Mouse (Mus musculus): Measurements from ENCODE around the gene Clca2. TPM values are rescaled to one million over a fixed set of nuclear protein-coding genes. Genes with fewer than 3 reads are reported as not detected.
A peak's percentile ranks its signal among the peaks of the same experiment; 100 is the strongest.
"Not testable (repeated sequence)": the region's sequence is repeated elsewhere in the genome, so short reads cannot be mapped to it uniquely, and the experiment has no call there.

Gene Clca2
- polyA plus RNA-seq, 1 experiment from 2014 or later: not detected

GRCm38 (mm10) chr3:145080904-145081303, 18.3 kb downstream of the Clca2 start:
- 0 out of 2 replicates have a peak, but pooled peaks cover 4% of the 10 kb centered on the region for H3K9me3 ChIP-seq
- no peak overlapping the region for H3K27ac ChIP-seq
- H3K27me3 ChIP-seq: no peaks in the 10 kb centered on the region
- H3K4me3 ChIP-seq (replicated peaks): no peak overlapping the region
- ATAC-seq: no peak
- H3K9ac ChIP-seq (replicated peaks): no peak overlapping the region
- no peaks in the 10 kb centered on the region for H3K4me1 ChIP-seq (replicated peaks)
- 84% methylated on average over 8 of the region's 8 CpGs for WGBS
- no peaks in the 10 kb centered on the region for H3K36me3 ChIP-seq
- H3K4me2 ChIP-seq (replicated peaks): no peak overlapping the region

GRCm38 (mm10) chr3:145078405-145078804, 20.8 kb downstream of the Clca2 start:
- WGBS: 95% methylated on average over 6 of the region's 6 CpGs
- ATAC-seq: no peak
- no peak overlapping the region for H3K4me2 ChIP-seq (replicated peaks)

GRCm38 (mm10) chr3:145072339-145072738, 26.9 kb downstream of the Clca2 start:
- Histone ChIP-seq H3K9me3 (no peaks in the 10 kb centered on the region), H3K27ac (no peak overlapping the region), H3K36me3 (no peaks in the 10 kb centered on the region), H3K4me2 (replicated peaks) (no peak overlapping the region), H3K4me1 (replicated peaks) (no peaks in the 10 kb centered on the region), H3K27me3 (no peaks in the 10 kb centered on the region), H3K9ac (replicated peaks) (no peak overlapping the region), H3K4me3 (replicated peaks) (no peak overlapping the region)
- no peak for ATAC-seq
- 93% methylated on average over 3 of the region's 3 CpGs for WGBS

More at GRCm38 (mm10) chr3:145078405-145078804, 20.8 kb downstream of the Clca2 start:
- H3K36me3 ChIP-seq: no peaks in the 10 kb centered on the region
- H3K9me3 ChIP-seq: no peaks in the 10 kb centered on the region
- no peak overlapping the region for H3K9ac ChIP-seq (replicated peaks)
- no peaks in the 10 kb centered on the region for H3K4me1 ChIP-seq (replicated peaks)
- no peaks in the 10 kb centered on the region for H3K27me3 ChIP-seq
- no peak overlapping the region for H3K4me3 ChIP-seq (replicated peaks)
- no peak overlapping the region for H3K27ac ChIP-seq

GRCm38 (mm10) chr3:145068964-145069363, 30.3 kb downstream of the Clca2 start:
- H3K4me3 ChIP-seq (replicated peaks): no peak overlapping the region
- H3K36me3 ChIP-seq: no peaks in the 10 kb centered on the region
- WGBS: 82% methylated on average over 4 of the region's 4 CpGs
- no peak for ATAC-seq
- H3K27ac ChIP-seq: no peak overlapping the region
- no peak overlapping the region for H3K4me2 ChIP-seq (replicated peaks)
- no peaks in the 10 kb centered on the region for H3K9me3 ChIP-seq
- no peaks in the 10 kb centered on the region for H3K4me1 ChIP-seq (replicated peaks)
- H3K9ac ChIP-seq (replicated peaks): no peak overlapping the region
- no peaks in the 10 kb centered on the region for H3K27me3 ChIP-seq

- H3K36me3 ChIP-seq; H3K27me3 ChIP-seq; H3K9me3 ChIP-seq; H3K9ac ChIP-seq (replicated peaks); ATAC-seq; H3K4me2 ChIP-seq (replicated peaks); H3K27ac ChIP-seq; H3K4me1 ChIP-seq (replicated peaks); H3K4me3 ChIP-seq (replicated peaks): not testable (repeated sequence)
- WGBS: 93% methylated on average over 3 of the region's 3 CpGs
Observed at GRCm38 (mm10) chr3:145055138-145055537, 44.1 kb downstream of the Clca2 start.

GRCm38 (mm10) chr3:145049820-145050219, 49.4 kb downstream of the Clca2 start:
- Histone ChIP-seq H3K4me3 (replicated peaks) (no peak overlapping the region), H3K9ac (replicated peaks) (no peak overlapping the region), H3K9me3 (no peaks in the 10 kb centered on the region), H3K27ac (no peak overlapping the region), H3K36me3 (no peaks in the 10 kb centered on the region), H3K4me2 (replicated peaks) (no peak overlapping the region), H3K4me1 (replicated peaks) (no peaks in the 10 kb centered on the region), H3K27me3 (no peaks in the 10 kb centered on the region)
- ATAC-seq: no peak
- WGBS: 85% methylated on average over 3 of the region's 3 CpGs

- H3K9ac ChIP-seq (replicated peaks): no peak overlapping the region
- no peaks in the 10 kb centered on the region for H3K36me3 ChIP-seq
- no peaks in the 10 kb centered on the region for H3K27me3 ChIP-seq
- 71% methylated on average over 3 of the region's 3 CpGs for WGBS
- no peaks in the 10 kb centered on the region for H3K4me1 ChIP-seq (replicated peaks)
- no peak overlapping the region for H3K4me2 ChIP-seq (replicated peaks)
- no peaks in the 10 kb centered on the region for H3K9me3 ChIP-seq
- ATAC-seq: no peak
- no peak overlapping the region for H3K27ac ChIP-seq
- H3K4me3 ChIP-seq (replicated peaks): no peak overlapping the region
Observed at GRCm38 (mm10) chr3:145038813-145039212, 60.4 kb downstream of the Clca2 start.

GRCm38 (mm10) chr3:145032676-145033075, 66.6 kb downstream of the Clca2 start, which contains the start of gene Clca1:
Gene Clca1 (minus strand): TSS chr3:145032776.
- no peak within 1 kb of the TSS for H3K27ac ChIP-seq
- H3K36me3 ChIP-seq: no peaks in the 10 kb centered on the region
- no peaks in the 10 kb centered on the region for H3K9me3 ChIP-seq
- H3K27me3 ChIP-seq: no peaks in the 10 kb centered on the region
- no peak for ATAC-seq
- no peak within 1 kb of the TSS for H3K4me2 ChIP-seq (replicated peaks)
- H3K9ac ChIP-seq (replicated peaks): no peak within 1 kb of the TSS
- no peaks in the 10 kb centered on the region for H3K4me1 ChIP-seq (replicated peaks)
- no peak within 1 kb of the TSS for H3K4me3 ChIP-seq (replicated peaks)

- 79% methylated on average over 3 of the region's 3 CpGs for WGBS
- no peak overlapping the region for H3K4me2 ChIP-seq (replicated peaks)
- H3K27me3 ChIP-seq: no peaks in the 10 kb centered on the region
- no peaks in the 10 kb centered on the region for H3K4me1 ChIP-seq (replicated peaks)
- H3K9me3 ChIP-seq: no peaks in the 10 kb centered on the region
- H3K9ac ChIP-seq (replicated peaks): no peak overlapping the region
- H3K4me3 ChIP-seq (replicated peaks): no peak overlapping the region
- H3K36me3 ChIP-seq: no peaks in the 10 kb centered on the region
- no peak for ATAC-seq
- no peak overlapping the region for H3K27ac ChIP-seq
Observed at GRCm38 (mm10) chr3:145028036-145028435, 71.2 kb downstream of the Clca2 start.

GRCm38 (mm10) chr3:145026750-145027149, 72.5 kb downstream of the Clca2 start:
- Histone ChIP-seq H3K4me3 (replicated peaks) (no peak overlapping the region), H3K4me1 (replicated peaks) (no peaks in the 10 kb centered on the region), H3K27me3 (no peaks in the 10 kb centered on the region), H3K4me2 (replicated peaks) (no peak overlapping the region), H3K9me3 (no peaks in the 10 kb centered on the region), H3K27ac (no peak overlapping the region), H3K9ac (replicated peaks) (no peak overlapping the region), H3K36me3 (no peaks in the 10 kb centered on the region)
- ATAC-seq: 0 out of 2 replicates have a peak, but pooled peaks have one; percentile 37
- 31% methylated on average over 3 of the region's 3 CpGs for WGBS

Other genes with a start within 250 kb of the Clca2 start
- gene Clca4b, start 166.9 kb downstream of the Clca2 start, polyA plus RNA-seq (2015; fragmentation: Nextera tagmentation; extraction: Ambion mirVana): not detected in 2 replicates
- gene Clca4a, start 124.4 kb downstream of the Clca2 start, polyA plus RNA-seq (2015; fragmentation: Nextera tagmentation; extraction: Ambion mirVana): not detected in 2 replicates
- gene Clca1, start 66.7 kb downstream of the Clca2 start, polyA plus RNA-seq (2015; fragmentation: Nextera tagmentation; extraction: Ambion mirVana): not detected in 2 replicates
- 19.1 and 21.1 TPM in 2 replicates for gene Odf2l, start 19.1 kb upstream of the Clca2 start, polyA plus RNA-seq (2015; fragmentation: Nextera tagmentation; extraction: Ambion mirVana)
- gene Col24a1, start 193.0 kb upstream of the Clca2 start, polyA plus RNA-seq (2015; fragmentation: Nextera tagmentation; extraction: Ambion mirVana): 0.26 and 0.53 TPM in 2 replicates

Measured in midbrain, embryonic 13.5 days (tissue).